Mouse (Mus musculus) kidney, adult 2 months (tissue): Measurements from ENCODE around the gene Kcne3.

ENCODE experiments used
- CTCF ChIP-seq: fragments of 200-500 bp; conservative IDR thresholded peaks from 2 replicates; pipeline ENCODE4 v1.5.1; 2011; ENCODE audit warnings: low read depth, mild to moderate bottlenecking, control low read depth, low read length, moderate library complexity, mixed read lengths; ENCODE audit not compliant: insufficient read depth, insufficient read length
- POLR2A ChIP-seq: fragments of 200-500 bp; IDR thresholded peaks from one replicate; pipeline ENCODE4 v1.6.1; 2011; ENCODE audit warnings: low read depth, low read length, control low read depth

DNA sequence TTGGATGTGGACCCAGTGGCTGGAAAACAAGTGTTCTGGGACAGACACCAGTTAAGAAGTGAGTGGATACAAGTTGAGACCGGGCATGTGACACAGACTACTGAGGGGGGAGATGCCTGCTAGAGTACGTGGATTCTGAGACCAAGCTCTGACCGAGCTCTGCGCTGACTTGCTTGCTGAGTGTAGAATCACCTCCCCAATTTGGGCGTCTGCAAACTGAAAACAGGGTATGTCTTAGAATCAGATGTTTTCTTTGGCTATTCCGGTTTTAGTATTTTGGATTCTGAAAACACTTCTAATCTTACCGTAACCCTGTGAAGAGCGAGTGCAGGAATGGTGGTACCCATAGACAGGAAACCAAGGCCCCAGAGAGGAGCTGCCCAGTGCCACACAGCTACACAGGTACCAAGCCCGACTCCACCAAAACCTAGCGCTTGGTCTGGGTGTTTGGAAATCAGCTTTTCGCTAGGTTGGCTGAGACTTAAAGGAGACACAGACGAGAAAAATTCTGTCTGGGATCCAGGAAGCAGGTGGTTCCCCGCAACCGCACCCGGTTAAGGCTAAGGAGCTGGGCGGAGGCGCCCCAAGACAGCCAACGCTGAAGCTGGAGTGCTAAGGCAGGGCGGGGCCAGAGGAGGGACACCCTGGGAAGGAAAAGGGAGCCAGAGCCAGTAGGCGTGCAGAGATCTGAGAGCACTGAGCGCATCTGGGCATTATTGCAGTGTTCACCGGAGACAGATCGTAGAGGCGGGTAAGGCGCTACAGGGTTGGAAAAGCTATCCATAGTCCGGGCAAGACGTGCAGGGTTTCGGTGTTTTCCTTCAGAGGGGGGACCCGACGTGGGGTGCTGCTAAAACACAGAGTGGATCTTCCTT lies 2.0 kb downstream of the Kcne3 start:
- TF ChIP-seq POLR2A (no peak), CTCF (no peak)
